Mouse (Mus musculus): ENCODE data around the gene Rnf182. TPM values are rescaled to one million over a fixed set of nuclear protein-coding genes. Genes with fewer than 3 reads are reported as not detected.

The Rnf182 gene
- polyA plus RNA-seq, 3 experiments from 2014 or later = not detected

GRCm38 (mm10) chr13:43614667-43615066, 843 bp upstream of the Rnf182 start:
- ATAC-seq = no peak

- ATAC-seq = no peak
Observed at GRCm38 (mm10) chr13:43615194-43615576, 325 bp upstream of the Rnf182 start.

GRCm38 (mm10) chr13:43616551-43616950, 1.0 kb downstream of the Rnf182 start:
- ATAC-seq = no peak

GRCm38 (mm10) chr13:43619550-43620175, 4.2 kb downstream of the Rnf182 start:
- ATAC-seq = no peak

GRCm38 (mm10) chr13:43627922-43628321, 12.4 kb downstream of the Rnf182 start:
- ATAC-seq = peak; percentile 60

GRCm38 (mm10) chr13:43629785-43630184, 14.3 kb downstream of the Rnf182 start:
- ATAC-seq = no peak

GRCm38 (mm10) chr13:43631266-43631665, 15.8 kb downstream of the Rnf182 start:
- ATAC-seq = no peak

GRCm38 (mm10) chr13:43633024-43633423, 17.5 kb downstream of the Rnf182 start:
- no peak for ATAC-seq

GRCm38 (mm10) chr13:43637720-43638119, 22.2 kb downstream of the Rnf182 start:
- ATAC-seq = no peak

GRCm38 (mm10) chr13:43644991-43645390, 29.5 kb downstream of the Rnf182 start:
- no peak for ATAC-seq

- ATAC-seq = no peak
Observed at GRCm38 (mm10) chr13:43648556-43648955, 33.0 kb downstream of the Rnf182 start.

- no peak for ATAC-seq
Observed at GRCm38 (mm10) chr13:43651277-43651676, 35.8 kb downstream of the Rnf182 start.

- ATAC-seq = no peak
Observed at GRCm38 (mm10) chr13:43654091-43654490, 38.6 kb downstream of the Rnf182 start.

GRCm38 (mm10) chr13:43663225-43663624, 47.7 kb downstream of the Rnf182 start:
- ATAC-seq = no peak

- ATAC-seq = no peak
Observed at GRCm38 (mm10) chr13:43666130-43666529, 50.6 kb downstream of the Rnf182 start.

- no peak for ATAC-seq
Observed at GRCm38 (mm10) chr13:43666920-43667319, 51.4 kb downstream of the Rnf182 start.

GRCm38 (mm10) chr13:43677159-43677882, 61.8 kb downstream of the Rnf182 start:
- no peak for ATAC-seq

GRCm38 (mm10) chr13:43677883-43678244, 62.4 kb downstream of the Rnf182 start:
- no peak for ATAC-seq

GRCm38 (mm10) chr13:43684499-43684994, 69.0 kb downstream of the Rnf182 start:
- no peak for ATAC-seq

- ATAC-seq = no peak
Observed at GRCm38 (mm10) chr13:43688065-43688464, 72.6 kb downstream of the Rnf182 start.

GRCm38 (mm10) chr13:43691755-43692154, 76.2 kb downstream of the Rnf182 start:
- no peak for ATAC-seq

GRCm38 (mm10) chr13:43695521-43695920, 80.0 kb downstream of the Rnf182 start:
- ATAC-seq = no peak

GRCm38 (mm10) chr13:43696011-43696410, 80.5 kb downstream of the Rnf182 start:
- no peak for ATAC-seq

- no peak for ATAC-seq
Observed at GRCm38 (mm10) chr13:43698506-43698905, 83.0 kb downstream of the Rnf182 start.
